Comparison of ENCODE assay signal across 11 mouse cellular contexts in genomic region chr17:73639401-73640116, GRCm38 (mm10).
A peak's percentile ranks its signal among the peaks of the same experiment; 100 is the strongest.
DNase-seq lines count a peak whose midpoint lies in the region; ATAC-seq and TF ChIP-seq lines count a peak whose summit lies in the region.
"Had no signal": no experiment of that assay in that cellular context is flagged by ENCODE, and none has a peak within 500 bp of the region (broad histone marks: within the 10 kb centered on the region; RNA-seq: fewer than 3 reads in every experiment).

No protein-coding gene starts in this region.

- ATAC-seq in hindbrain, embryonic 12.5 days (ENCODE audit: low FRiP score), result peak; percentile 72
- no peak for ATAC-seq in hindbrain, postnatal 0 days
- peak; percentile 78 for ATAC-seq in embryonic facial prominence, embryonic 14.5 days (ENCODE audit: low read depth)
- peak; percentile 91 for ATAC-seq in kidney, embryonic 16.5 days (ENCODE audit: low FRiP score, low TSS enrichment)
- peak; percentile 77 for ATAC-seq in neural tube, embryonic 13.5 days (ENCODE audit: low read depth)

- no peak for TF ChIP-seq CTCF in hindbrain, postnatal 0 days (IDR thresholded peaks at IDR 0.05; ENCODE audit: low read depth)

- H3K4me2 ChIP-seq in hindbrain, embryonic 12.5 days (replicated peaks), result no peak overlapping the region
- H3K4me2 ChIP-seq in hindbrain, postnatal 0 days (ENCODE audit: low read depth, low read length), result no peak overlapping the region
- H3K4me2 ChIP-seq in embryonic facial prominence, embryonic 14.5 days (ENCODE audit: low read depth, low read length), result no peak overlapping the region
- peak overlapping the region; percentile 28 for H3K4me2 ChIP-seq in kidney, embryonic 16.5 days (replicated peaks; ENCODE audit: low read depth, low read length)
- H3K4me2 ChIP-seq in neural tube, embryonic 13.5 days, result no peak overlapping the region

- H3K4me1 ChIP-seq in hindbrain, embryonic 12.5 days, result peaks cover 15% of the 10 kb centered on the region
- H3K4me1 ChIP-seq in hindbrain, postnatal 0 days (ENCODE audit: insufficient read depth, low read length), result no peaks in the 10 kb centered on the region
- H3K4me1 ChIP-seq in embryonic facial prominence, embryonic 14.5 days (ENCODE audit: control insufficient read depth, insufficient read depth, low read length), result no peaks in the 10 kb centered on the region
- H3K4me1 ChIP-seq in kidney, embryonic 16.5 days (ENCODE audit: insufficient read depth, low read length), result peaks cover 16% of the 10 kb centered on the region
- peaks cover 27% of the 10 kb centered on the region for H3K4me1 ChIP-seq in neural tube, embryonic 13.5 days (replicated peaks)

- H3K4me3 ChIP-seq in hindbrain, embryonic 12.5 days, result no peak overlapping the region
- no peak overlapping the region for H3K4me3 ChIP-seq in hindbrain, postnatal 0 days (ENCODE audit: low read length)
- H3K4me3 ChIP-seq in embryonic facial prominence, embryonic 14.5 days (ENCODE audit: low read depth, low read length), result no peak overlapping the region
- H3K4me3 ChIP-seq in kidney, embryonic 16.5 days (ENCODE audit: low read length), result no peak overlapping the region
- H3K4me3 ChIP-seq in neural tube, embryonic 13.5 days, result no peak overlapping the region
- H3K4me3 ChIP-seq: erythroblast, embryonic 14.5 days had no signal

- H3K9me3 ChIP-seq in hindbrain, embryonic 12.5 days (replicated peaks), result no peaks in the 10 kb centered on the region
- H3K9me3 ChIP-seq in hindbrain, postnatal 0 days (ENCODE audit: low read length), result no peaks in the 10 kb centered on the region
- no peaks in the 10 kb centered on the region for H3K9me3 ChIP-seq in embryonic facial prominence, embryonic 14.5 days (ENCODE audit: control insufficient read depth, low read length)
- H3K9me3 ChIP-seq in kidney, embryonic 16.5 days (ENCODE audit: low read length), result no peaks in the 10 kb centered on the region
- H3K9me3 ChIP-seq in neural tube, embryonic 13.5 days, result no peaks in the 10 kb centered on the region

- no peaks in the 10 kb centered on the region for H3K36me3 ChIP-seq in hindbrain, embryonic 12.5 days
- no peaks in the 10 kb centered on the region for H3K36me3 ChIP-seq in hindbrain, postnatal 0 days (ENCODE audit: insufficient read depth, low read length)
- H3K36me3 ChIP-seq in embryonic facial prominence, embryonic 14.5 days (ENCODE audit: control insufficient read depth, insufficient read depth, low read length), result no peaks in the 10 kb centered on the region
- H3K36me3 ChIP-seq in kidney, embryonic 16.5 days (ENCODE audit: insufficient read depth, low read length), result no peaks in the 10 kb centered on the region
- no peaks in the 10 kb centered on the region for H3K36me3 ChIP-seq in neural tube, embryonic 13.5 days

- no peak overlapping the region for H3K27ac ChIP-seq in hindbrain, embryonic 12.5 days
- H3K27ac ChIP-seq in hindbrain, postnatal 0 days, result no peak overlapping the region
- no peak overlapping the region for H3K27ac ChIP-seq in embryonic facial prominence, embryonic 14.5 days (replicated peaks; ENCODE audit: low read depth, low read length)
- peak overlapping the region; percentile 91 for H3K27ac ChIP-seq in kidney, embryonic 16.5 days (ENCODE audit: low read length)
- H3K27ac ChIP-seq in neural tube, embryonic 13.5 days (replicated peaks), result peak overlapping the region; percentile 52
- H3K27ac ChIP-seq: liver, embryonic 14.5 days had no signal

- H3K9ac ChIP-seq in hindbrain, embryonic 12.5 days, result no peak overlapping the region
- no peak overlapping the region for H3K9ac ChIP-seq in hindbrain, postnatal 0 days (replicated peaks; ENCODE audit: low read length)
- H3K9ac ChIP-seq in embryonic facial prominence, embryonic 14.5 days (ENCODE audit: low read depth, low read length), result no peak overlapping the region
- peak overlapping the region; percentile 14; the same call in 1 of the 2 replicates for H3K9ac ChIP-seq in kidney, embryonic 16.5 days (replicated peaks; ENCODE audit: low read length)
- H3K9ac ChIP-seq in neural tube, embryonic 13.5 days, result no peak overlapping the region
- H3K9ac ChIP-seq: liver, embryonic 14.5 days had no signal

- no peak for DNase-seq in hindbrain, postnatal 0 days (ENCODE audit: low spot score)
- peak; percentile 38 for DNase-seq in embryonic facial prominence, embryonic 14.5 days (ENCODE audit: low spot score)
- DNase-seq in thymus, postnatal 25 days, result no peak
- DNase-seq in cerebellum, adult 9-11 months, result no peak
- no peak for DNase-seq in lung, postnatal 25 days (ENCODE audit: low spot score)
- DNase-seq: layer of hippocampus, adult 9-11 months had no signal

- WGBS in hindbrain, embryonic 12.5 days, result 27% methylated on average over 6 of the region's 6 CpGs
- 34% methylated on average over 6 of the region's 6 CpGs for WGBS in hindbrain, postnatal 0 days
- 30% methylated on average over 6 of the region's 6 CpGs for WGBS in embryonic facial prominence, embryonic 14.5 days
- WGBS in kidney, embryonic 16.5 days, result 38% methylated on average over 6 of the region's 6 CpGs
- 30% methylated on average over 6 of the region's 6 CpGs for WGBS in neural tube, embryonic 13.5 days

- H3K27me3 ChIP-seq in hindbrain, embryonic 12.5 days, result no peaks in the 10 kb centered on the region
- no peaks in the 10 kb centered on the region for H3K27me3 ChIP-seq in hindbrain, postnatal 0 days (ENCODE audit: insufficient read depth, low read length)
- no peaks in the 10 kb centered on the region for H3K27me3 ChIP-seq in embryonic facial prominence, embryonic 14.5 days (replicated peaks; ENCODE audit: control insufficient read depth, insufficient read depth, low read length)
- no peaks in the 10 kb centered on the region for H3K27me3 ChIP-seq in kidney, embryonic 16.5 days (ENCODE audit: insufficient read depth, low read length)
- H3K27me3 ChIP-seq in neural tube, embryonic 13.5 days, result no peaks in the 10 kb centered on the region

Comparison
In these comparisons a context has a peak if more than half of its experiments do, and no peak if none do; other contexts are left out.
1. H3K27ac ChIP-seq: peak in kidney, embryonic 16.5 days (single experiment) and neural tube, embryonic 13.5 days (single experiment); none in hindbrain, embryonic 12.5 days (single experiment), hindbrain, postnatal 0 days (single experiment) and embryonic facial prominence, embryonic 14.5 days (single experiment).